Mouse (Mus musculus) embryonic fibroblast, embryonic 13.5 days (primary cell): Measurements from ENCODE around the gene Stkld1. TPM values are rescaled to one million over a fixed set of nuclear protein-coding genes. Genes with fewer than 3 reads are reported as not detected.

ENCODE experiments used
- H3K27ac ChIP-seq: 2 replicates; pipeline ENCODE4 v1.5.1; 2012; ENCODE audit warnings: low read length, control low read depth, inconsistent platforms; ENCODE audit not compliant: insufficient read depth
- H3K4me1 ChIP-seq: 2 replicates; pipeline ENCODE4 v1.6.1; 2011; ENCODE audit warnings: low read length; ENCODE audit not compliant: control insufficient read depth, insufficient read depth
- H3K4me3 ChIP-seq: 2 replicates; pipeline ENCODE4 v1.5.1; 2011; ENCODE audit warnings: mild to moderate bottlenecking, control low read depth, low read length; ENCODE audit not compliant: insufficient read depth
- CTCF ChIP-seq: IDR thresholded peaks from 2 replicates; pipeline ENCODE4 v1.5.1; 2011; ENCODE audit warnings: mild to moderate bottlenecking, control low read depth, low read length, moderate library complexity, borderline replicate concordance; ENCODE audit not compliant: insufficient read depth
- POLR2A ChIP-seq: IDR thresholded peaks from 2 replicates; pipeline ENCODE4 v1.6.1; 2011; ENCODE audit warnings: low read depth, mild to moderate bottlenecking, control low read depth, low read length, moderate library complexity
- polyA plus RNA-seq: library from polyadenylated mRNA; stranded (reverse); fragments of >200 nt; gene quantifications from 2 replicates; pipeline ENCODE4 v1.2.4, GENCODE M21; 2011; ENCODE audit warnings: low read depth; ENCODE audit not compliant: missing spikeins, insufficient read length

Stkld1 gene
- polyA plus RNA-seq, 1 experiment, result not detected

DNA sequence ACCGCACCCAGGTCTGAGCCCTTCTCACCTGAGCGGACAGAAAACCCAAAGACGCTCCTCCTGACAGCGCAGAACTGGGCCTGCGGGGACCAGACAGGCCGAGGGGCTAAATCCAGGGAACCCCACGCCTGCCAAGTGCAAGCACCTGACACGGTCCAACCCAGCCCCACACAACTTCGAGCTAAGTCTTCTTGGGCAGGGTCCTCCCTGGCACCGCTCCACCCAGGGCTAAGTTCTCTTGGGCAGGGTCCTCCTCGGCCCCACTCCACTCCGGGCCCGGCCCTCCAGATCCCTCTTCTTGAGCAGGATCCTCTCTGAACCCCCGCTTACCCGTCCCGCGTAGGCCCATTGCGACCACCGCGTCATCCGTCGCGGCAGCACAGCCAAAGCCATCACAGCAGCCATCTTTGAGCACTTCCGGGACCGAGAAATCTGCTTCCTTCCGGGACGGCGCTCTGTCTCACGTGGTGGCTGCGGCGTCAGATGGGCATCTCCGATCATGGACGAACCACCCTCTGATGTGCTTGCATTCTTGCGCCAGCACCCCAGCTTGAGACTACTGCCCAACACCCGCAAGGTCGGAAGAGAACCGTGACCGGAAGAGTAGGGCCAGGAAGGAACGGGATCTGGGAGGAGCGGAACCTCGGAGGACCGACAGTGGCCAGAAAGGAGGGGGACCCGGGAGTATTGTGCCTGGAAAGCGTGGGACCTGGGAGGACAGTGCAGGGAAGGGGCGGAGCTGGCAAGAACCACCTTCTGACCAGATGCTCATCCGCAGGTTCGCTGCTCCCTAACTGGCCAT is 17.7 kb upstream of the Stkld1 start, which contains the start of the genes Surf2 and Surf1:
Surf2 (plus strand) TSS at position 441 of the 802 bp plus-strand sequence.
Surf1 (minus strand) TSS at position 604 of the 802 bp plus-strand sequence.
- Histone ChIP-seq H3K4me3 (peak within 1 kb of the TSS; percentile 51), H3K27ac (peak within 1 kb of the TSS; percentile 50), H3K4me1 (peaks cover 8% of the 10 kb centered on the region)
- TF ChIP-seq POLR2A, result peak; percentile 95
- no peak for TF ChIP-seq CTCF

DNA sequence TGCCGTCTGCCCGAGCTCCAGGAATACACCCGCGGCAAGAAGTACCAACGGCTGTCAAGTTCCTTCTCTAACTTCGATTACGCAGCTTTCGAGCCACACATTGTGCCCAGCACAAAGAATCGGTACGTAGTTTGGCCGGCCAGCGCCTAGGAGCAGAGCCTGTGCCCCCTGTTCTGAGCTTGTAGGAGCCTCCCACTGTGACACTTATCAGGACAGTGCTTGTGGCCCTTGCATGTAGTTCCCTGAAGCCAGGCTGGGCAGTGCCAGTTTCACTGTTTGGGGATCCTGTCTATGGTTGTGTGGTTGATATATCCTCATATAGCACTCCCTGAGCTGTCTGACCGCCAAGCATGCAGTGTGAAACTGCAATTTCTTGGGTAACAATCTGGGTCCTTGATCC is 17.1 kb upstream of the Stkld1 start:
- H3K4me1 ChIP-seq, result peaks cover 8% of the 10 kb centered on the region
- H3K27ac ChIP-seq, result peak overlapping the region; percentile 50
- H3K4me3 ChIP-seq, result peak overlapping the region; percentile 51
- TF ChIP-seq CTCF (no peak), POLR2A (no peak; the same call in 1 of the 2 replicates)

DNA sequence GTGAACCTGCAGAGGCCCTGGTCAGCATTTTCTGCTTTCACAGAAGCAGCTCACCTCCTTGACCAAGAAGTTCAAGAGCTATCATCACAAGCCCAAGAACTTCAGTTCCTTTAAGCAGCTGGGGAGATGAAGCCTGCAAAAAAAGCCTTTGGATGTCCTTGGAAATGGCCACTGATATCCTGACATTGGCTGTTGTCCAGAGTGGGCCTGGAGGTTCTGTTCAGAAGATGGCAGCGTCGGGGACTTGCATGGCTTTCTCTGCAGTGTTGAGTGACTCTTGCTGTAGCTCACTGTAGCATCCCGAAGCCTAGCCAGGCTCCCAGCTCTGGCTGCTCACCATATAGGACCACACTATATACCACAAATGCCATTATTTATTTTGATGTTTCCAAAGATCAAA is 14.2 kb upstream of the Stkld1 start:
- TF ChIP-seq CTCF, result no peak
- no peak for TF ChIP-seq POLR2A
- H3K4me3 ChIP-seq, result no peak overlapping the region
- H3K4me1 ChIP-seq, result peaks cover 8% of the 10 kb centered on the region
- no peak overlapping the region for H3K27ac ChIP-seq

DNA sequence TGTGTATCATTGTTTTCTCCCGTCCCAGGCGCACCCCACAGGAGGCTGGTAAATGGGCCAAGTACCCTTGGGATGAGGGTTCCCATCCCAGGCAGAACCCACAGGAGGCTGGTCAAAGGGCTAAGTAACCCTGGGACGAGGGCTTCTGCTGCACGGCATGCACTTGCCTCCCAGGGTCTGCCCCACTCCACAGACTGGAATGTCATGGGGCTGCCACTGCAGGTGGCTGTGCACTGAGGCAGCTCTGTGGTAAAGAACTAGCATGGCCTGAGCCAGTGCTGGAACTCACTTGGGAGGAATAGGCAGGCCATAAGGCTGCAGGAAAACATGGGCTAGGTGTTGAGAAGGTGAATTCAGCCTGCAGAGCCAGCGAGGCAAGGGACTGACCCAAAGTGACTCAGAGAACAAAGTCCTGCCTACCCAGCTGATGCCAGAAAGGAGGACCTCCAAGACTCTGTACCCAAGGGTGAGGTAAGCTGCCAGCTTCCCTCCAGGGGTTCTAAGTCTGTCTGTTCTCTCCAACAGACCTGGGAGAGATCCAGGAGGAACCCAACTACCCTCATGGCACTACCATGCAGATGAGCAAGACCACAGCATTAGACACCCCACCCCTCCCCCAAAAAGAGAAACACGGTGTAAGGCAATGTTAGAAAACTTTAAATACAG is 13.5 kb upstream of the Stkld1 start:
- no peak overlapping the region for H3K27ac ChIP-seq
- no peak for TF ChIP-seq POLR2A
- no peak for TF ChIP-seq CTCF
- H3K4me3 ChIP-seq, result no peak overlapping the region
- peaks cover 8% of the 10 kb centered on the region for H3K4me1 ChIP-seq

DNA sequence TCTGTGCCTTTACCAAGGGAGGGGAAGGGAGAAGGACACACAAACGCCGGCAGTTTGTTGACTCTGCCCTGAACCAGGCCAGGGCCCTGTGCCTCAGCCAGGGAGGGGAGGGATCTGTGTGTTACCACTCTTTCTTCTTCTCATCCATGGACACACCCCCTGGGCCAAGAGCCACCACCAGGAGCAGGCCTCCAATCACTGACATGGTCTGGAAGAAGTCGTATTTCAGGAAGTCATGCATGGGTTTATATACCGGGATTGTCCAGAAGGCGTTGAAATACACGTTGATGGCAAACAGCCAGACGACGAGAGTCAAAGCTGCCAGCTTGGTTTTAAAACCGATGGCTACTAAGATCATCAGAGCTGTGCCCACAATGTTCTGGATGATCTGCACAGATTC is 12.1 kb upstream of the Stkld1 start:
- no peak for TF ChIP-seq POLR2A
- H3K27ac ChIP-seq, result no peak overlapping the region
- no peak overlapping the region for H3K4me3 ChIP-seq
- peaks cover 8% of the 10 kb centered on the region for H3K4me1 ChIP-seq

DNA sequence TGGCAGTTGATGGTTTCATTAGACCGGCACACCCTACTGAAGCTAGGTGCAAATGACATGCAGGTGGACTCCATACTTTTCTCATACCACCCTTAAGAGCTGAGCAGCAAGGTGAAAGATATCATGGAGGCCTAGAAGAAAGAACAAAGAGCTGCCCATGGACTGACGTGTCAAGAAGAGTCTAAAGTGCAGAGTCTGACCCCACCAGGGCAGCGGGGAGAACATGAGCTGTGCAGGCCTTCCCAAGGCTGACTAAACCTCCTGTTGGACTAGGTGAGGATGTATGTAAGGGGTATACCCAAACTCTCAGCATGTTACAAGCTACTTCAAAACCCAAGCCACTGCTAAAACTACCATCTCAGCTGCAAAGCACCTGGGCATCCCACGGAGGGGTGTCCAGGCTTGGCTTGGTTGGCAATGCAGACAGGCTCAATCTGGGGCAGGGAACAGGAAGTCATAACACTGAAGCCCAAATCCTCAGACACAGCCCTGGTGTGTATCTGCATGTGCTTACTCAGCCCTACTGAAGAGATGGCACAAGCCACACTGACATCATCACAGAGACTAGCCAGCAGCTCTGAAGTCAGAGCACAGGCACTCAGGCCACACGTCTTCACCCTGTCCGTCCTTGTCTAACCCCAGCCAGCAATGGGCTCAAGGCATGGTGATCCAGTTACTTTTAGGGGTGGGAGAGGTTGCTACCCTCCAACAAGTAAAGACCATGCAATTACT is 5.9 kb upstream of the Stkld1 start:
- H3K27ac ChIP-seq, result no peak overlapping the region
- H3K4me3 ChIP-seq, result no peak overlapping the region
- TF ChIP-seq CTCF (no peak), POLR2A (no peak)
- peaks cover 11% of the 10 kb centered on the region; the same call in 1 of the 2 replicates for H3K4me1 ChIP-seq

DNA sequence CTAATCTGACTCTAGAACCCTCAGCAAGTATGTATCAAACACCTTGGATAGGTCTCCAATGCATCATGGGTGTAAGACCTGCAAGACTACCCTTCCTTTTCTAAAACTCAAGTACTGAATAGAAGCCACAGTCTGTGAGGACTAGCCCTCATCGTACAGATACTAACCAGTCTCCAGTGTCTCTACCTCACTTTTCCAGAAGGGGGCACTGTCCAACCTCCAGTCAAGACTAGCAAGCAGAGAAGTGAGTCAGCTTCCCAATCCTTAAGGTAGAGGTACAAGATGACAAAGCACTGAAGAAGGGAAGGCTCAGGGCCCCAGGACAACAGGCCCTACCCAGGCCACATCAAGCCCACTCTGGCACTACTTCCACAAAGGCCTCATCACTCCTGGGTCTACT is 3.5 kb upstream of the Stkld1 start:
- no peak overlapping the region for H3K27ac ChIP-seq
- H3K4me1 ChIP-seq, result peaks cover 11% of the 10 kb centered on the region; the same call in 1 of the 2 replicates
- TF ChIP-seq CTCF (no peak), POLR2A (no peak)
- no peak overlapping the region for H3K4me3 ChIP-seq

DNA sequence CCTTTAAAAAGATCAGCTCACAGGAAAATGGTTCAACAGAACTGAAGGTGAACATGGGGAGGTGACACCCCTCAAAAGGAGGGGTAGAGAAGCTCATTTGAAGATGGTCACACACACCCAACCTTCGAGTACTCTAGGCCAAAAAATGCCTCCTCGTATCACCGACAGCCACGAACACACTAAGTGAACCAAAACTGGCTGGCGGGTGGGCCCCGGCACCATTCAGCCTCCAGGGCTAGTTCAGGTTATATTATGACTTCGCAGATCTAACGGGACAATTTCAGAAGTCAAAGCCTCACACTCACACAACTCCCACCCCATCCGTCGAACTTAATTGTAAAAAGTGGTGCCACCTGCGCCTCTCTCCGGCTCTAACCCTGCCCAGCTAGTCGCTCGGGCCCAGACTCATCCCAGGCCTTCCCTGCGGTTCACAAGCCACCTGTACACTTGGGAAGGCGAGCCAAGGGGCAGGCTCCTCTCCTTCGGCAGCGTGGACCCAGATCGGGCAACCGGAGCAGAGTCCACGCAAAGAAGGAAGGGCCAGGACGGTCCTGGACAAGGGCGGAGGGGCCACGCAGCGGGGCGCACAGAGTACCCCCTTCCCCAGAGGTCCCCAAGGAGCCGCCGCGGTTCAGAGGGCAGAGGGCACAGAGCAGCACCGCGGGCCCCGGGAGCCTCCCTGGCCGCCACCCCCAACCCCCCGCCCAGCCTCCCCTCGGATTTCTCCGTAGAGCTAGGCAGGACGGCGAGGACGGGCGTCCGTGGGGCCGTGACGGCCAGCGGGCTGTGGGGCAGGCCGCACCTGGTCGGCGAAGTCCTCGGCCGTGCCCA is 1.2 kb upstream of the Stkld1 start:
- Histone ChIP-seq H3K4me3 (peak overlapping the region; percentile 96), H3K27ac (0 out of 2 replicates have a peak overlapping the region, but pooled peaks have one; percentile 11), H3K4me1 (peaks cover 9% of the 10 kb centered on the region; the same call in 1 of the 2 replicates)
- no peak for TF ChIP-seq CTCF
- no peak for TF ChIP-seq POLR2A

DNA sequence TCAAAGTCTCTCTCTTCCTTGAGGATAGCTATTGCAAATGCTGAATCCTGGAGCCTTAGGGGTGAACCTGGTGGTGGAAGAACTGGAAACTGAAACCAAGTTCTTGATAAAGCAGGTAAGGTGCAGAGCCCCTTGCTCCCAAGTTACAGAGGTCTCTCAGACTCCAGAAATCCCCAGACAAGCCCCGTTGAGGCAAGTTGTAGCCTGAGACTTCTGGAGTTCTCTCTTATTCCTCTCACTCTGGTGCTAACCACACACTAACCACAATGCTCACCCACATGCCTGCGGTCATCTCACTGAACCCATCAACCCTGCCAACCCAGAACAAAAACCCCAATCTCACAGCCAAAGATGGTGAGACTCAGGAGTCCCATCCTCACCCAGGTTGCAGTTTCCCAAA is 1.4 kb downstream of the Stkld1 start:
- H3K4me3 ChIP-seq, result no peak overlapping the region
- H3K4me1 ChIP-seq, result peaks cover 6% of the 10 kb centered on the region; the same call in 1 of the 2 replicates
- TF ChIP-seq POLR2A, result no peak
- no peak for TF ChIP-seq CTCF
- no peak overlapping the region for H3K27ac ChIP-seq
